Mouse (Mus musculus) intestine, embryonic 16.5 days (tissue): ENCODE results near the gene Pced1b. TPM values are rescaled to one million over a fixed set of nuclear protein-coding genes. Genes with fewer than 3 reads are reported as not detected.
"Not testable (repeated sequence)": the region's sequence is repeated elsewhere in the genome, so short reads cannot be mapped to it uniquely, and the experiment has no call there.

Experiments used
- ATAC-seq: fragments of 200-750 bp; cut with Nextera tagmentation; 2 replicates; pipeline ENCODE4 v1.8.0; 2017; ENCODE audit warnings: moderate TSS enrichment, moderate library complexity
- H3K27ac ChIP-seq: fragments of 300-500 bp; sonication (generic); 2 replicates; pipeline ENCODE4 v1.5.1; 2014; ENCODE audit warnings: mild to moderate bottlenecking, low read length
- H3K27me3 ChIP-seq: fragments of 300-500 bp; sonication (generic); replicated peaks from 2 replicates; pipeline ENCODE4 v1.6.1; 2014; ENCODE audit warnings: low read length, control low read depth, mixed read lengths; ENCODE audit not compliant: control insufficient read depth, insufficient read depth
- H3K36me3 ChIP-seq: fragments of 300-500 bp; sonication (generic); 2 replicates; pipeline ENCODE4 v1.6.1; 2014; ENCODE audit warnings: low read length, control low read depth; ENCODE audit not compliant: control insufficient read depth, insufficient read depth
- H3K4me1 ChIP-seq: fragments of 300-500 bp; sonication (generic); 2 replicates; pipeline ENCODE4 v1.6.1; 2014; ENCODE audit warnings: low read length, control low read depth, mixed read lengths; ENCODE audit not compliant: control insufficient read depth, insufficient read depth
- H3K4me2 ChIP-seq: fragments of 300-500 bp; sonication (generic); 2 replicates; pipeline ENCODE4 v1.6.1; 2014; ENCODE audit warnings: low read depth, low read length, control low read depth
- H3K4me3 ChIP-seq: fragments of 300-500 bp; sonication (generic); 2 replicates; pipeline ENCODE4 v1.5.1; 2014; ENCODE audit warnings: mild to moderate bottlenecking, low read length
- H3K9ac ChIP-seq: fragments of 300-500 bp; sonication (generic); 2 replicates; pipeline ENCODE4 v1.6.1; 2014; ENCODE audit warnings: low read depth, low read length
- H3K9me3 ChIP-seq: fragments of 300-500 bp; sonication (generic); 2 replicates; pipeline ENCODE4 v1.6.1; 2016; ENCODE audit warnings: low read length, control low read depth; ENCODE audit not compliant: control insufficient read depth
- WGBS: fragments of 180-500 bp; shearing (Covaris S2); extraction: QIAGEN DNeasy Blood & Tissue Kit; methylation state at CpG from one replicate; pipeline ENCODE4 v1.1.7; 2014; 5-methylcytosine and 5-hydroxymethylcytosine counted together
- polyA plus RNA-seq: library from polyadenylated mRNA; unstranded; fragments of >200 nt; fragmentation: Nextera tagmentation; extraction: Ambion mirVana; gene quantifications from 2 replicates; pipeline ENCODE4 v1.2.1, GENCODE M21; 2015

Pced1b gene
- polyA plus RNA-seq, 1 experiment from 2014 or later, result 3.6 TPM

- 79% methylated on average over 7 of the region's 7 CpGs for WGBS
- H3K4me1 ChIP-seq, result peaks cover 5% of the 10 kb centered on the region
- no peaks in the 10 kb centered on the region for H3K27me3 ChIP-seq
- H3K27ac ChIP-seq, result no peak overlapping the region
- H3K4me3 ChIP-seq, result no peak overlapping the region
- H3K4me2 ChIP-seq, result no peak overlapping the region
- H3K9me3 ChIP-seq, result no peaks in the 10 kb centered on the region
- H3K36me3 ChIP-seq, result no peaks in the 10 kb centered on the region
- ATAC-seq, result no peak
- H3K9ac ChIP-seq, result no peak overlapping the region
Measured at GRCm38 (mm10) chr15:97368631-97369030, 121.7 kb downstream of the Pced1b start.

- no peak overlapping the region for H3K4me3 ChIP-seq
- no peak overlapping the region for H3K4me2 ChIP-seq
- no peaks in the 10 kb centered on the region for H3K27me3 ChIP-seq
- H3K9ac ChIP-seq, result no peak overlapping the region
- WGBS, result 88% methylated on average over 10 of the region's 10 CpGs
- H3K4me1 ChIP-seq, result peaks cover 7% of the 10 kb centered on the region
- H3K36me3 ChIP-seq, result no peaks in the 10 kb centered on the region
- no peak overlapping the region for H3K27ac ChIP-seq
- H3K9me3 ChIP-seq, result no peaks in the 10 kb centered on the region
- ATAC-seq, result no peak
Measured at GRCm38 (mm10) chr15:97369144-97369543, 122.2 kb downstream of the Pced1b start.

DNA sequence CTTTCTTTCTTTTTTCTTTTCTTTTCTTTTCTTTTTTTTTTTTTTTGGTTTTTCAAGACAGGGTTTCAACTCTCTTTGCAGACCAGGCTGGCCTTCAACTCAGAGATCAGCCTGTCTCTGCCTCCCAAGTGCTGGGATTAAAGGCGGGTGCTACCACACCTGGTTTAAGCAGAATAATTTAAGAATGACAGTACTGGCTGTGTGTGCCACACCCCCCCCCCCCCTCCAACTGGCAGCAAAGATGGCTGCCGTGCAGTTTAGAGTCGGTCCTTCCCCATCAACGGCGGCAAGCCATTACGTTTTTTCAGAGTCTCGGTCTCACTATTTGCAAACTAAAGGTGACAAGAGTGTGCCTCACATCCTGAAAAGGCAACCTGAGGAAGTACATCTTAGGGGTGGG is 124.0 kb downstream of the Pced1b start:
- no peak for ATAC-seq
- 93% methylated on average over 7 of the region's 7 CpGs for WGBS
- Histone ChIP-seq H3K36me3 (no peaks in the 10 kb centered on the region), H3K9me3 (no peaks in the 10 kb centered on the region), H3K4me2 (no peak overlapping the region), H3K4me3 (no peak overlapping the region), H3K4me1 (peaks cover 7% of the 10 kb centered on the region), H3K9ac (no peak overlapping the region), H3K27me3 (no peaks in the 10 kb centered on the region), H3K27ac (no peak overlapping the region)

DNA sequence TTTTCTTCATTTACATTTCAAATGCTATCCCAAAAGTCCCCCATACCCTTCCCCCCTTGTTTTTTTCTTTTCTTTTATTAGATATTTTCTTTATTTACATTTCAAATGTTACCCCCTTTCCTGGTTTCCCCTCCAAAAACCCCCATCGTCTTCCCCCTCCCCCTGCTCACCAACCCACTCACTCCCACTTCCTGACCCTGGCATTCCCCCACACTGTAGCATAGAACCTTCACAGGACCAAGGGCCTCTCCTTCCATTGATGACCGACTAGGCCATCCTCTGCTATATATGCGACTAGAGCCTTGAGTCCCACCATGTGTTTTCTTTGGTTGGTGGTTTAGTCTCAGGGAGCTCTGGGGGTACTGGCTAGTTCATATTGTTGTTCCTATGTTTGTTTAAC is 125.1 kb downstream of the Pced1b start:
- not testable (repeated sequence) for H3K4me1 ChIP-seq, H3K36me3 ChIP-seq, ATAC-seq, H3K4me2 ChIP-seq, H3K27ac ChIP-seq, H3K27me3 ChIP-seq, H3K4me3 ChIP-seq, H3K9me3 ChIP-seq, H3K9ac ChIP-seq
- 67% methylated on average over 3 of the region's 3 CpGs for WGBS

GRCm38 (mm10) chr15:97372611-97373131 is 125.8 kb downstream of the Pced1b start:
- no peak for ATAC-seq

DNA sequence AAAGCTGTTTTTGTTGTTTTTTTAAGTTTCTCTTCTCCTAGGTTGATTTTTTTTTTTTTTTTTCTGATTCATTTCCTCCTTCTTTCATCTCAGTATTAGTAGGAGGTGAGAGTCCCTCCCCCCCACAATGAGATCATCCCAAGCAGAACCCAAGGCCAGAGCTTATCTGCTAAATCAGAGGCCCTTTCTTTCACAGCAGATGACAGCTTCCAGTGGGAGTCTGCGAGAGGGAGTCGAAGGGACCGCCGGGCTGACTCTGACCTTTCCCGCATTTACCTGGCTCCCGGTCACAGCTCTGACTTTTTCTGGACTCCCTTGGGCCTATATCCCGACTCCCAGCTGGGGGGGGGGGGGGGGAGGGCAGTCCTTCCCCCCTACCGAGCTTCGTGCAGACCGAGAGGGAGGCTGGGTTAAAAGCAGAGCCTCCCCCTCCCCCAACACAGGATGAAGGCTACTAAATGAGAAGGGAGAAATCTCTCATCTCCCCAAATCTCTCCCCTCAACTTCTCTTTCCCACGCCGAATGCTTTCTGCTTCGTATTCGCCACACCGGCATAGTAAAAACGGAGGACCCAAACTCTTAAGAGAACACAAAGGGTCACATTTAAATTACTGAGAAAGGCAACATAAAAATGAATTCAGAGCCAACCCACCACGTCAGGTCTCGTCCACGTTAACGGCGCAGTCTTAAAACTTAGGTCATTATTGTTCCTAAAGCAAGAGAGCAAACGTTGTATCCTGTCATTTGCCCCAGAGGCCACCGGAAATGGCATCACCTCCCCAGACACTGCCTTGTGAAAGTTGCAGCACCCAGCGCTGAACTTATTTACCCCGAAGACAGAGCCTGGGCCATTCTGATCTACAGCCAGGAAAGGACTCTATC is 126.5 kb downstream of the Pced1b start:
- no peak overlapping the region for H3K27ac ChIP-seq
- peak overlapping the region; percentile 58 for H3K9ac ChIP-seq
- peak overlapping the region; percentile 9; the same call in 1 of the 2 replicates for H3K4me3 ChIP-seq

More at GRCm38 (mm10) chr15:97372611-97373131, 125.8 kb downstream of the Pced1b start:
- Histone ChIP-seq H3K4me2 (no peak overlapping the region), H3K27ac (no peak overlapping the region), H3K27me3 (no peaks in the 10 kb centered on the region), H3K36me3 (no peaks in the 10 kb centered on the region), H3K4me1 (peaks cover 12% of the 10 kb centered on the region), H3K9me3 (no peaks in the 10 kb centered on the region), H3K9ac (no peak overlapping the region), H3K4me3 (no peak overlapping the region)
- 56% methylated on average over 6 of the region's 6 CpGs for WGBS

DNA sequence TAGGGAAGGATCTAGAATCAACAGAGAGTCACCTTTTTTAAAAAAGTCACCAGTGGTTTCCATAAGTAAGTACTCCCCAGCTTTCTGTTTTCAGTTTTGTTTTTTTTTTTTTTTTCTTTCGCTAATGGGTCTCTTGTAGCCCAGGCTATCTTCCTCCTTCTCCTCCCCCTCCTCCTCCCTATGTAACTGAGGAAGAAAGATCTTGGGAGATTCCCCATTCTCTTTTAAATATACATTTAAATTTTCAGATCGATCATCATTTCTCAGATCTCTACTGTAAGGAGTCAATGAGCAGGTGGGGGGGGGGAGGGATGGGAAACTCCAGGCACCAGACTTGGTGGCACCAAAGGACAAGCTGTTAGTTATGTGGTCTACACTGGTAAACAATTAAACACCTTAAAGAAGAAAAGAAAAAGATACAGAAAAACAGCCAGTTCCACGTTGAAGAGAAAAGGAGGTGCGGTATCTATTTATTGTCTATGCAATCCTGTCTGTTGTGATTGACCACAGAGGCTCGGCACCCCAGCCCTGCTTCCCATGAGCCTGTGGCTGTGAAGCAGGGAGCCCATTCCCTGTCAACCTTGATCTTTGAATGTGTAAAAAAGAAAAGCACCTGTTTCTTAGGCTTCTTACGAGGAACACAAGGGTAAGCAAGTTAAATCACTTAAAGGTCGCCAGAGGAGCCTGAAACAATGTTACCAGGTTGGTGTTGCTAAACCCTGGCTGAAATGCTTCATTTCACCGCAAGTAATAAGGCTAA is 127.4 kb downstream of the Pced1b start:
- Histone ChIP-seq H3K4me3 (no peak overlapping the region), H3K27me3 (no peaks in the 10 kb centered on the region), H3K4me1 (peaks cover 12% of the 10 kb centered on the region), H3K36me3 (no peaks in the 10 kb centered on the region), H3K4me2 (no peak overlapping the region), H3K27ac (no peak overlapping the region), H3K9ac (no peak overlapping the region), H3K9me3 (no peaks in the 10 kb centered on the region)
- no peak for ATAC-seq
- 74% methylated on average over 8 of the region's 8 CpGs for WGBS

More for the DNA sequence above, 126.5 kb downstream of the Pced1b start:
- 24% methylated on average over 24 of the region's 25 CpGs for WGBS
- Histone ChIP-seq H3K36me3 (no peaks in the 10 kb centered on the region), H3K27me3 (no peaks in the 10 kb centered on the region), H3K4me2 (peak overlapping the region; percentile 20; the same call in 1 of the 2 replicates), H3K9me3 (no peaks in the 10 kb centered on the region), H3K4me1 (peaks cover 12% of the 10 kb centered on the region)
- ATAC-seq, result peak; percentile 60; the same call in 1 of the 2 replicates

DNA sequence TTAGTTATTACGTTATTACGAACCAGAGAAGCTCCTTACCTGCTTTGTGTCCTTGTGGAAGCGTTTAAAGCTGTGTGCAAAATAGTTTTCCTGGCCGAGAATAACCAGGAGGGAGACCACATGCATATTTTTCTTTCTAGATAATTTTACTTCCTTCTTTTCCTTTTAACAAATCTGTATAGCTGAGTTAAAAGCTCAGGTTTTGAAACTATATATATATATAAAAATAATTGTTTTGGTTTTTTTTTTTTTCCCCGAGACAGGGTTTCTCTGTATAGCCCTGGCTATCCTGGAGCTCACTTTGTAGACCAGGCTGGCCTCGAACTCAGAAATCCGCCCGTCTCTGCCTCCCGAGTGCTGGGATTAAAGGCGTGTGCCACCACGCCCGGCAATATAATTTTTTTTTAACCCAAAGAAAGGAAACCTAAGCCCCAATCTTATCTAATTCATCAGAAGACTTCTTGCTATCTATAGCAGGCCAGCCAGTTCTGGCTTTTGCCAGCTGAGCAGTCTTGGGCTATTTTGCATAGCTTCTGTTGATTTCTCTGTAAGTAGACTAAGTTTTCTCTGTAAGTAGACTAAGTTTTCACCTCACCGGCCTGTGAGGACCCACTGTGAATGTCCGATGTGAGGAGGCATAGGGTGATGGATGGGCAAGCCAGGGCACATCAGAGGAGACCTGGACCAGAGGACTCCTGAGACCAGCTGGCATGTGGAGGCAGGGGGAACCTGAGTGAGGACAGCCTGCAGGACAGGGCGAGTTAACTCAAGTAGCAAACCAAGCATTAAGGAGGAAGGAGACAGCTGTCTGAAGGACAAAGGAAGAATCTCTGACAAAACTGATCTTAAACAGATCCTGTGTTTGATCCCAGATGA is 128.2 kb downstream of the Pced1b start:
- no peak overlapping the region for H3K4me2 ChIP-seq
- peaks cover 15% of the 10 kb centered on the region for H3K4me1 ChIP-seq
- H3K4me3 ChIP-seq, result no peak overlapping the region
- H3K9ac ChIP-seq, result no peak overlapping the region
- H3K27me3 ChIP-seq, result no peaks in the 10 kb centered on the region
- WGBS, result 81% methylated on average over 15 of the region's 15 CpGs
- ATAC-seq, result no peak
- H3K9me3 ChIP-seq, result no peaks in the 10 kb centered on the region
- no peaks in the 10 kb centered on the region for H3K36me3 ChIP-seq
- no peak overlapping the region for H3K27ac ChIP-seq
